Mouse (Mus musculus): ENCODE results near the gene Hrct1.

GRCm38 (mm10) chr4:43726995-43727394 is at the start of gene Hrct1:
- TF ChIP-seq MAFK (IDR thresholded peaks at IDR 0.05; ENCODE audit: insufficient read depth, low read depth, low read length) (no peak), HCFC1 (IDR thresholded peaks at IDR 0.05; ENCODE audit: borderline replicate concordance, insufficient read depth, low read length) (no peak), ZC3H11A (IDR thresholded peaks at IDR 0.05; ENCODE audit: borderline replicate concordance, low read depth, low read length) (no peak)

Measured in ES-E14 (cell line).